Mouse (Mus musculus) stomach, embryonic 15.5 days (tissue): ENCODE data around the gene Ccl24. TPM values are rescaled to one million over a fixed set of nuclear protein-coding genes. Genes with fewer than 3 reads are reported as not detected.

Experiments
- ATAC-seq: fragments of 200-750 bp; cut with Nextera tagmentation; 2 replicates; pipeline ENCODE4 v1.8.0; 2017; ENCODE audit warnings: low read depth, moderate number of reproducible peaks, moderate TSS enrichment; ENCODE audit not compliant: insufficient read depth, low FRiP score
- H3K27ac ChIP-seq: fragments of 300-500 bp; sonication (generic); 2 replicates; pipeline ENCODE4 v1.5.1; 2015; ENCODE audit warnings: mild to moderate bottlenecking, inconsistent platforms
- H3K27me3 ChIP-seq: fragments of 300-500 bp; sonication (generic); replicated peaks from 2 replicates; pipeline ENCODE4 v1.6.1; 2015; ENCODE audit warnings: inconsistent platforms
- H3K36me3 ChIP-seq: fragments of 300-500 bp; sonication (generic); 2 replicates; pipeline ENCODE4 v1.6.1; 2015; ENCODE audit warnings: inconsistent platforms
- H3K4me1 ChIP-seq: fragments of 300-500 bp; sonication (generic); 2 replicates; pipeline ENCODE4 v1.6.1; 2015; ENCODE audit warnings: inconsistent platforms
- H3K4me2 ChIP-seq: fragments of 300-500 bp; sonication (generic); 2 replicates; pipeline ENCODE4 v1.6.1; 2015; ENCODE audit warnings: mild to moderate bottlenecking, inconsistent platforms
- H3K4me3 ChIP-seq: fragments of 300-500 bp; sonication (generic); replicated peaks from 2 replicates; pipeline ENCODE4 v1.5.1; 2015; ENCODE audit warnings: inconsistent platforms
- H3K9ac ChIP-seq: fragments of 300-500 bp; sonication (generic); 2 replicates; pipeline ENCODE4 v1.6.1; 2015; ENCODE audit warnings: inconsistent platforms
- H3K9me3 ChIP-seq: fragments of 300-500 bp; sonication (generic); 2 replicates; pipeline ENCODE4 v1.6.1; 2016; ENCODE audit warnings: inconsistent platforms
- WGBS: fragments of 180-500 bp; shearing (Covaris S2); methylation state at CpG from one replicate; pipeline ENCODE4 v1.1.7; 2015; 5-methylcytosine and 5-hydroxymethylcytosine counted together
- polyA plus RNA-seq: library from polyadenylated mRNA; unstranded; fragments of >200 nt; fragmentation: Nextera tagmentation; extraction: Ambion mirVana; gene quantifications from 2 replicates; pipeline ENCODE4 v1.2.1, GENCODE M21; 2015

Gene Ccl24
- polyA plus RNA-seq, 1 experiment from 2014 or later: 6.7 TPM

DNA sequence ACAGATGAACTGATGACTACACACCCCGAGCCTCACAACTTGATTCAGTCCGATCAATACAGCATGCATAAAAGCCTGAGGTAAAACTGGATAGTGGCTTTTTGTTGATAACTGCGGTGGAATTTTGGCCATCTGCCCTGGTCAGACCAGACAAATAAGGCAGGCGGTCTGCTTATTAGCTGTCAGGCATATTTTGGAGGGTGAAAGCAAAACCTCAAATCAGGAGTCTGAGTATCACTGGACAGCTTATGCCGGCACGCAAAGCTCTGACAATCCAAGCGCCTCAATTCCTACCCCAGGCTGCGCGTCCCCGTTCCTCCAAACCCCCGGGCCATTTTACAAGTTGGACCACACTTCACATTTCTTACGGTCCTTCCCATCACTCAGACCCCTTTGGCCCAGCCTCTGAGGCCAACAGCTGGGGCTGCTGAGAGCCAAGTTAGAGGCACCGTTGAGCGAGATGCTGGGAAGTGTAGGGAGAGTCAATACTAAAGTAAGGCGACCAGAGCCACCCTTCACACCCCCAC, 28.8 kb downstream of the Ccl24 start:
- no peak overlapping the region for H3K27ac ChIP-seq

DNA sequence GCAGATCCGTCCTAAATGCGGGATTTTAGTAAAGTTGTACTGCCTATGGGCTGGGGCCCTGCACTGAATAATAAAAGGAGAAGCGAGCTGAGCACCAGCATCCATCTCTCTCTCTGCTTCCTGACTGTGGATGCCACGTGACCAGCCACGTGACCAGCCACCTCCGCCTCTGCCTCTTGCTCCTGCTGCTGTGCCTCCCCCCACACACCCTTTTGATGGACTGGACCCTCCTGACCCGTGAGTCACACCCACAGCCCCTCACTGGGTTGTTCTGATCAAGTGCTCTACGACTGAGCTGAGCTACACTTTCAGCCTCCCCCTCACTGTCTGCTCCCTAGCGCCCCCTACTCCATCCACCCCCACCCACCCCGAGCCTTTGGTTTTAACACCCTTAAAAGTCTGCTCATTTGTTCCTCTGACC, 35.0 kb downstream of the Ccl24 start:
- no peak overlapping the region for H3K27ac ChIP-seq
- no peak for ATAC-seq
- no peaks in the 10 kb centered on the region for H3K27me3 ChIP-seq
- no peaks in the 10 kb centered on the region for H3K36me3 ChIP-seq
- H3K9me3 ChIP-seq: no peaks in the 10 kb centered on the region
- no peak overlapping the region for H3K4me3 ChIP-seq
- no peak overlapping the region for H3K4me2 ChIP-seq
- H3K4me1 ChIP-seq: 0 out of 2 replicates have a peak, but pooled peaks cover 7% of the 10 kb centered on the region
- WGBS: 74% methylated on average over 10 of the region's 10 CpGs
- no peak overlapping the region for H3K9ac ChIP-seq

More for the DNA sequence above, 28.8 kb downstream of the Ccl24 start:
- peaks cover 6% of the 10 kb centered on the region for H3K4me1 ChIP-seq
- no peaks in the 10 kb centered on the region for H3K36me3 ChIP-seq
- WGBS: 4% methylated on average over 15 of the region's 15 CpGs
- no peak for ATAC-seq
- peak overlapping the region; percentile 65 for H3K4me3 ChIP-seq
- peak overlapping the region; percentile 32; the same call in 1 of the 2 replicates for H3K9ac ChIP-seq
- no peaks in the 10 kb centered on the region for H3K9me3 ChIP-seq
- no peaks in the 10 kb centered on the region for H3K27me3 ChIP-seq
- peak overlapping the region; percentile 92 for H3K4me2 ChIP-seq

DNA sequence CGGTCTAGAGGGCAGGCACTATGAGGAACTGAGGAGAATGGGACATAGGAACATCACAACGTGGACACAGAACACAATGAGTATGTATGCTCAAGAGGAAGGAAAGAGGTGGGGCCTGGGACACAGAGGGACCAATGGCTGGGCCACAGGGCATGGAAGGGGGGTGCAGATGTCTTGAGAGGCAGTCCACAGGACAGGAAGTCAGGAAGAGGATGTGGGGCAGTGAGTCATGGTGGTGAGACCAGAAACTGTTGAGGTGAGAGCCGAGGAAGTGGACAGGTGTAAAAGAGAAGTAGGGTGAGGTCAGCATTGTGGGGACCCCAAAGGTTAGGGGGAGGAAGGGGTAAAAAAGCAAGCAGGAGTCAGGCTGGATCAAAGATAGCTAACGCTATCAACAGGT, 35.5 kb downstream of the Ccl24 start:
- H3K4me1 ChIP-seq: 0 out of 2 replicates have a peak, but pooled peaks cover 7% of the 10 kb centered on the region
- H3K9me3 ChIP-seq: no peaks in the 10 kb centered on the region
- 69% methylated on average over 4 of the region's 4 CpGs for WGBS
- no peaks in the 10 kb centered on the region for H3K36me3 ChIP-seq
- peak; percentile 37; the same call in 1 of the 2 replicates for ATAC-seq
- H3K4me3 ChIP-seq: no peak overlapping the region
- H3K4me2 ChIP-seq: no peak overlapping the region
- no peaks in the 10 kb centered on the region for H3K27me3 ChIP-seq
- H3K27ac ChIP-seq: no peak overlapping the region
- H3K9ac ChIP-seq: no peak overlapping the region

GRCm38 (mm10) chr5:135535867-135536266, 37.0 kb downstream of the Ccl24 start:
- H3K27ac ChIP-seq: no peak overlapping the region
- no peak overlapping the region for H3K9ac ChIP-seq
- no peaks in the 10 kb centered on the region for H3K9me3 ChIP-seq
- ATAC-seq: no peak
- no peak overlapping the region for H3K4me2 ChIP-seq
- H3K27me3 ChIP-seq: no peaks in the 10 kb centered on the region
- H3K4me1 ChIP-seq: 0 out of 2 replicates have a peak, but pooled peaks cover 7% of the 10 kb centered on the region
- no peaks in the 10 kb centered on the region for H3K36me3 ChIP-seq
- H3K4me3 ChIP-seq: no peak overlapping the region

- no peaks in the 10 kb centered on the region for H3K27me3 ChIP-seq
- peak overlapping the region; percentile 35; the same call in 1 of the 2 replicates for H3K27ac ChIP-seq
- H3K9me3 ChIP-seq: no peaks in the 10 kb centered on the region
- no peak for ATAC-seq
- WGBS: 62% methylated on average over 10 of the region's 10 CpGs
- H3K4me2 ChIP-seq: no peak overlapping the region
- H3K36me3 ChIP-seq: no peaks in the 10 kb centered on the region
- H3K9ac ChIP-seq: no peak overlapping the region
- H3K4me3 ChIP-seq: no peak overlapping the region
- H3K4me1 ChIP-seq: 0 out of 2 replicates have a peak, but pooled peaks cover 7% of the 10 kb centered on the region
Measured at GRCm38 (mm10) chr5:135533431-135533830, 39.4 kb downstream of the Ccl24 start.

DNA sequence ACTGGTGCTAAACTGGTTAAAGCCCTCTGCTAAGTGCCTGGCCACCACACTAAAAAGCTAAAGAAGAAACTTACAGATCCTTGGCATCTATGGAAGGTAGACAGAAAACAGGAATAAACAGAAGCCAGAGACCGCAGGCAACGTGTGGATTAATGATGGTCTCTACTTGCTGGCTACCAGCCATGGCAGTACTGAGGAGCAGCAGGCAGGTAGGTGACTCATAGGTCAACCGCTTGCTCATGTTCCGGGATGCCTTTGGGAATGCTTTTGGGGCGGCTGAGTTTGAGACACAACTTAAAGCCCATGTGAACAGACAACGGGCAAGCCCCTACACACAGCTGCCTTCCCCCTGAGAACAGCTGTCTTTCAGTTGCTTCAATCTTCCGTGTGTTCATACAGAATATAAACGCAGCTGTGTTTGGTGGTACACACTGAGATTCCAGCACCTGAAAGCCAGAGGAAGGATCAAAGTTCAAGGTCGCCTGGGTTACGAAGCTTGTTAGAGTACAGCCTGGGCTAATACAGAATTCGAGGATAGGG, 41.5 kb downstream of the Ccl24 start:
- H3K27ac ChIP-seq: no peak overlapping the region
- no peak overlapping the region for H3K9ac ChIP-seq
- no peak overlapping the region for H3K4me2 ChIP-seq
- H3K36me3 ChIP-seq: no peaks in the 10 kb centered on the region
- no peaks in the 10 kb centered on the region for H3K9me3 ChIP-seq
- H3K4me1 ChIP-seq: 0 out of 2 replicates have a peak, but pooled peaks cover 7% of the 10 kb centered on the region
- no peak for ATAC-seq
- no peak overlapping the region for H3K4me3 ChIP-seq
- WGBS: 58% methylated on average over 11 of the region's 11 CpGs
- H3K27me3 ChIP-seq: no peaks in the 10 kb centered on the region

GRCm38 (mm10) chr5:135529964-135530363, 42.9 kb downstream of the Ccl24 start:
- H3K27ac ChIP-seq: no peak overlapping the region
- H3K27me3 ChIP-seq: no peaks in the 10 kb centered on the region
- 0 out of 2 replicates have a peak, but pooled peaks cover 13% of the 10 kb centered on the region for H3K4me1 ChIP-seq
- no peak overlapping the region for H3K4me2 ChIP-seq
- H3K9ac ChIP-seq: no peak overlapping the region
- H3K9me3 ChIP-seq: no peaks in the 10 kb centered on the region
- ATAC-seq: no peak
- H3K36me3 ChIP-seq: no peaks in the 10 kb centered on the region
- 76% methylated on average over 2 of the region's 2 CpGs for WGBS
- H3K4me3 ChIP-seq: no peak overlapping the region

- no peak for ATAC-seq
- no peak overlapping the region for H3K4me3 ChIP-seq
- no peaks in the 10 kb centered on the region for H3K27me3 ChIP-seq
- H3K9me3 ChIP-seq: no peaks in the 10 kb centered on the region
- H3K4me2 ChIP-seq: no peak overlapping the region
- no peak overlapping the region for H3K27ac ChIP-seq
- H3K9ac ChIP-seq: no peak overlapping the region
- H3K4me1 ChIP-seq: 0 out of 2 replicates have a peak, but pooled peaks cover 17% of the 10 kb centered on the region
- H3K36me3 ChIP-seq: no peaks in the 10 kb centered on the region
- WGBS: 82% methylated on average over 3 of the region's 3 CpGs
Measured at GRCm38 (mm10) chr5:135529310-135529709, 43.5 kb downstream of the Ccl24 start.

DNA sequence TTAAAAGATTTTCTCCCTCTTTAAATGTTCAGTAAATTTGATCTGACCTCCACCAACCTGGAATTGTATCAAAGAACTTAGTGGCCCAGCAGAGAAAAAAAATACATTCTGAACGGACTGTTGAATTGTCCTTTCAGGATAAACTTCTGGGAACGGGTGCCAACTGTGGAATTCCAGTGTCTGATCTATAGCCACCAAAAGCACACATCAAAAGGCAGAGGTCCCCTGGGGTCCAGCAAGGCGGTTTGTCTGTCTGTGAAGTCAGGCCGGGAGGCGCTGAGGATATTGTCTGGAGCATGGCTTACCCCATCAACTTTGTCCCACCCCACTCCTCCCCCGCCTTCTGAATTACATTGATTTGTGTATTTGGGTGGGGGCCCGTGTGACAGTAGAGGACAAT, 44.9 kb downstream of the Ccl24 start:
- Histone ChIP-seq H3K4me3 (no peak overlapping the region), H3K27me3 (no peaks in the 10 kb centered on the region), H3K9me3 (no peaks in the 10 kb centered on the region), H3K4me2 (no peak overlapping the region), H3K9ac (no peak overlapping the region), H3K36me3 (no peaks in the 10 kb centered on the region), H3K27ac (no peak overlapping the region), H3K4me1 (0 out of 2 replicates have a peak, but pooled peaks cover 11% of the 10 kb centered on the region)
- 47% methylated on average over 7 of the region's 7 CpGs for WGBS
- no peak for ATAC-seq

DNA sequence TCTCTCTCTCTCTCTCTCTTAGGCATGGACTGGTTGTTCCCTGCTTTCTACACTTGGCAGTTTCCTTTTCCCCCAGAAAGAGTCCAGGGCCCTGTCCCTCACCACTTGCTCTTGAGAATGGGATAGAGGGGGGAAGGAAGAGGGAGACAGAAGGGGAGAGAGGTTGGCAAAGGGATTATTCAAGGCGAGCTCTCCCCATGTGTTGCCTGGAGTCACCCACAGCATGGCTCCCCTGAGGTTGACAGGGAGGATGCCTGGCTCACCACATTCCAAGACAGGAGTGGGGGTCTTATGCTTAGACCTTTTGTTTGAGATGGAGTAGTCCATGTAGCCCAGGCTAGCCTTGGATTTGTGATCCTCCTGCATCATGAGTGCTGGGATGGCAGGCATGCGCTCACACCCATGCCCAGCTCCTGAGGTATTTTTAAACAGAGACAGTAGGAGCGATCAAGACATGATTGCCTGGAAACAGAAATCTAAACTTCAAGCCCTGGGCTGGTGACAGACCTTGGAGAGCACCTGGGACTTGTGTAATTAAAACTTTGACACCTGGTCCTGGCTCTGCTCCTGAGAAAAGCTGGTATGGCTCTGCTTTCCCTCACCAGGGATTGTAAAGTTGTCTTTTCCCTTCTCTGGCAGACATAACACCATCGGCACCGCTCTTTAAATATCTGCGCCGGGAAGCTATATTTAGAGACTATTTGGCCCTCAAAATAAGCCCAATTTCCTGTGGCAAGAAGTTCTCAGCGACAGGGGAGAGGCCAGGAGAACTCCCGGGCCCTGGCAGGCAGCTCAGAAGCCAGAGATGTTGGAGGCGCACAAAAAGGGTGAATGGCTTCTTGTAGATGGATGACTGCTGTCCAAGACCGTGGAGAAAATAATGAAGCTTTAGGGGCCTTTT, 47.9 kb downstream of the Ccl24 start:
- ATAC-seq: no peak
- no peak overlapping the region for H3K9ac ChIP-seq
- H3K4me2 ChIP-seq: no peak overlapping the region
- H3K9me3 ChIP-seq: no peaks in the 10 kb centered on the region
- H3K36me3 ChIP-seq: no peaks in the 10 kb centered on the region
- no peaks in the 10 kb centered on the region for H3K27me3 ChIP-seq
- no peak overlapping the region for H3K27ac ChIP-seq
- H3K4me3 ChIP-seq: no peak overlapping the region
- 0 out of 2 replicates have a peak, but pooled peaks cover 14% of the 10 kb centered on the region for H3K4me1 ChIP-seq
- 45% methylated on average over 11 of the region's 11 CpGs for WGBS

DNA sequence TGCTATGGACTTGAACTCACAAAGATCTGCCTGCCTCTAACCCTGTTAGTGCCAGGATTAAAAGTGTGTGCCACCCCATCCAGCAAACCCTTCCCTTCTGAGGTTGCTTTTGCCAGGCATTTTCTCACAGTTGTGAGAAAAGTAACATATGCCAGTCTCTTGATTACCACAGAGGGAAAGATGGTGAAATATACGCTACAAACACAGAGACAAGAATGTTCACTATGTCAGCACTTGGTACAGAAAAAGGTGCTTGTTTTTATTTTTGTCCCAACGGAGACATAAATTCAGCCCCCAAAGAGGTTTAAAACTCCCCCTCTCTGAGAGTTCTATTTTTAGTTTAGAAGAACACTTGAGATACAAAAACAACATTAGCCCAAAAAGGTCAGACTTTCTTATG, 48.8 kb downstream of the Ccl24 start:
- WGBS: 75% methylated on average over 2 of the region's 2 CpGs

More for the DNA sequence above, 48.8 kb downstream of the Ccl24 start:
- H3K4me3 ChIP-seq: no peak overlapping the region
- H3K4me2 ChIP-seq: no peak overlapping the region
- H3K9me3 ChIP-seq: no peaks in the 10 kb centered on the region
- no peaks in the 10 kb centered on the region for H3K27me3 ChIP-seq
- H3K4me1 ChIP-seq: 0 out of 2 replicates have a peak, but pooled peaks cover 14% of the 10 kb centered on the region
- no peak for ATAC-seq
- no peak overlapping the region for H3K27ac ChIP-seq
- H3K36me3 ChIP-seq: no peaks in the 10 kb centered on the region
- H3K9ac ChIP-seq: no peak overlapping the region
